Mouse (Mus musculus) right cerebral cortex, postnatal 10 days (tissue): ENCODE measurements around the gene Sult1c2.
"Not testable (repeated sequence)": the region's sequence is repeated elsewhere in the genome, so short reads cannot be mapped to it uniquely, and the experiment has no call there.

Experiments
- DNase-seq, 2 experiments: peaks; one replicate each; pipeline ENCODE4 v3.0.0; 2021; ENCODE audit warnings: low spot score in 2 of 2

Gene Sult1c2

GRCm38 (mm10) chr17:53846206-53846605 is at the start of gene Sult1c2:
Gene Sult1c2 (minus strand): TSS chr17:53846339.
- DNase-seq: no peak

- not testable (repeated sequence) for DNase-seq
These were observed 33.0 kb upstream of the Sult1c2 start for GRCm38 (mm10) chr17:53879006-53879675.

- DNase-seq: no peak
These were observed 28.3 kb upstream of the Sult1c2 start for GRCm38 (mm10) chr17:53874433-53874832.

GRCm38 (mm10) chr17:53872192-53872591 is 26.1 kb upstream of the Sult1c2 start:
- DNase-seq: no peak

- no peak for DNase-seq
These were observed 23.8 kb upstream of the Sult1c2 start for GRCm38 (mm10) chr17:53869931-53870330.

GRCm38 (mm10) chr17:53865260-53865955 is 19.3 kb upstream of the Sult1c2 start:
- no peak for DNase-seq

- DNase-seq: no peak
These were observed 14.4 kb upstream of the Sult1c2 start for GRCm38 (mm10) chr17:53860548-53860947.

- no peak for DNase-seq
These were observed 8.9 kb upstream of the Sult1c2 start for GRCm38 (mm10) chr17:53854992-53855391.

GRCm38 (mm10) chr17:53845796-53846195 is 343 bp downstream of the Sult1c2 start:
- DNase-seq: peak in 1 of 2 experiments; percentile 21

GRCm38 (mm10) chr17:53833366-53833765 is 12.8 kb downstream of the Sult1c2 start:
- DNase-seq: peak; percentile 35 to 56

- DNase-seq: not testable (repeated sequence)
These were observed 42.2 kb downstream of the Sult1c2 start for GRCm38 (mm10) chr17:53803974-53804373.

- no peak for DNase-seq
These were observed 62.8 kb downstream of the Sult1c2 start for GRCm38 (mm10) chr17:53783381-53783780.
